Mouse (Mus musculus) telencephalon, adult 2 months (tissue): ENCODE data around the gene Rab34.

ENCODE experiments used
- DNase-seq: peaks from one replicate; pipeline ENCODE4 v3.0.0-alpha.2; 2011; ENCODE audit warnings: low read depth, low spot score

The Rab34 gene

DNA sequence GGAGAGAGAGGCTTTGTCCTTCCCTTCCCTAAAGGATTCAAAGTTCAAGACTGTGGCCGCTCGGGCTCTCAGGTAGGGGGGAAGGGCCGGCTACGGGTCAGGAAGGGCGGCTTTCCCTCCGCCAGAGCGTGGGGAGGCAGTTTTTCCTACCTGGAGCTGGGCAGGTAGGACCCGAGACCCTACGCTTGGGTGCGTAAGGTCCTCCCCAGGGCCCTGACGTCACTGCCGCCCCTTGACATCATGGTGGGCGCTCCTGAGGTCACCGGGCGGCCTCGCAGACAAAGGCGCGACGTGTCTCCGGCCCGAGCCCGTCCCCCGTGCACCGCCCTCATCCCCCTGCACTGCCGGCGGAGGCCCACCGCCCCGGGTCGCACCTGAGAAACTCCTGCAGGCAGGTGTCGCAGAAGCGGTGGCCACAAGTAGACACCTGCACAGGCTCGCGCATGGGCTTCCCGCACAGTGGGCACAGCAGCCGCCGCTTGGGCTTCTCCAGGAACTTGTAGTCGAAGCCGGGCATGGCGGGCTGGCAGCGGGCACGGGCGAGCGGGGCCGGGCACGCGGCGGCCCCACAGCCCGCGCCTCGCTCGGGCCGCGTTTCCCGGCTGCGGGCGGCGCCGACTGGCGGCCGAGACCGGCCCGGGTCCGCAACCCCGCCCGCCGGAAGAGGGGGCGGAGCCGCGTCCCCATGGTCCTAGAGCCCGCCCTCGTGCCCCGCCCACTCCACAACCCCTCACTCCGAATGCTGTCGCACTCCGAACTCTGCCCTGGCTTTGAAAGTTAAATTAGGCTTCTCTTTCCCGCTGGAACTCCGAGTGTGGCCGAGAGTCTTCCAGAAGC, 23.1 kb upstream of the Rab34 start, which contains the start of gene Traf4:
Gene Traf4 (minus strand): TSS at position 666 of the 837 bp plus-strand sequence.
- DNase-seq, result no peak

DNA sequence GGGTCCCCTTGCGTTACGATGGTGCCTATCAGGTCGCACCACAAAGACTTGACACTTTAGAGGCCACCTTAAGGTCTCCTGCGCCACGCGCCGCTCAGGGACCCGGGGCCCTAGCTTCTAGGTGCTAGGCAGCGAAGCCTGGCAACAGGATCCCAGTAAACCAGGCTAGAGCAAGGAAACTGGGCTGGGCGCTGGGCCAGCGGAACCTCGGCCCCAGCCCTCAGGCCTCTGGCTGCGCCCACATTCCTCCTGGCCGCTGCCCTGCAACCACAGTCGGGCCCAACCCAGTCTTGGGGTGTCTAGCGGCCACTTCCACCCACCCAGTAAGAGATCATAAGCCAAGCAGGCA, 22.5 kb upstream of the Rab34 start:
- DNase-seq, result no peak

DNA sequence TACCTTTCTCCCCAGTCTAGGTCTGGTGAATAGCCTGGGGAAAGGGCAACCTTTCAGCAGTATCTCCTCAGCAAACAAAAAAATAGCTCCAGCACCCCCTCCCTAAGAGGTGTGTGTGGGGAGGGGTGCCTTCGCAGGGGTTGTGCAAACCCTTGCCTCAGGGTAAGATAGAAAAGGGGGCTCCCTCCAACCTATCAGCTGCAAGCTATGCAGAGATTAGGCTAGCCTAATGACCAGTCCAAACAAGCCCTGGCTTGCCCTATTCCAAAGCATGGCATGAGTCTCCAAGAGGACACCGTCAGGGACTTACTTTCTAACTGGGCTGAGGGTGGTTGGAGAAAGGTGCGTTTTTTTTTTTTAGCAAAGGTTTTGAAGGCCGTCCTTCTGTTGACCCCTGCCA, 22.1 kb upstream of the Rab34 start:
- DNase-seq, result no peak

DNA sequence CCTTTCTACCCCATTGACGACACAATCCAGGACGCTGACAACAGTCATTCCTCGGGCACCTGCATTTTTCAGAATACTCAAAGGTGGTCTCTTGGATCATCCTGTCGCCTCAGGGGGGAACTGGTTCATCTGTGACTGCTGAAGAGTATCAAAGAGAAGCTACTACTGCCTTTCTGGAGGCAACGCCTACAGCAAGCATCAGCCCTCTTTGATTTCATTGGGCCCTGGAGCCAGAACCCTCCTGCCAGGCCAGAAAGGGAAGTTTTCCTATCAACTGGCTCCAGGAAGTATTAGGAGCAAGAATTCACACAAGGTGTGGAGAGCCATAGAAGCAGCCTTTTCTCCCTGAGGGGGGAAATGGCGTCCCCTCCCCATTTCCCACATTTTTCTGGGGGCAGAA, 21.6 kb upstream of the Rab34 start:
- DNase-seq, result no peak

DNA sequence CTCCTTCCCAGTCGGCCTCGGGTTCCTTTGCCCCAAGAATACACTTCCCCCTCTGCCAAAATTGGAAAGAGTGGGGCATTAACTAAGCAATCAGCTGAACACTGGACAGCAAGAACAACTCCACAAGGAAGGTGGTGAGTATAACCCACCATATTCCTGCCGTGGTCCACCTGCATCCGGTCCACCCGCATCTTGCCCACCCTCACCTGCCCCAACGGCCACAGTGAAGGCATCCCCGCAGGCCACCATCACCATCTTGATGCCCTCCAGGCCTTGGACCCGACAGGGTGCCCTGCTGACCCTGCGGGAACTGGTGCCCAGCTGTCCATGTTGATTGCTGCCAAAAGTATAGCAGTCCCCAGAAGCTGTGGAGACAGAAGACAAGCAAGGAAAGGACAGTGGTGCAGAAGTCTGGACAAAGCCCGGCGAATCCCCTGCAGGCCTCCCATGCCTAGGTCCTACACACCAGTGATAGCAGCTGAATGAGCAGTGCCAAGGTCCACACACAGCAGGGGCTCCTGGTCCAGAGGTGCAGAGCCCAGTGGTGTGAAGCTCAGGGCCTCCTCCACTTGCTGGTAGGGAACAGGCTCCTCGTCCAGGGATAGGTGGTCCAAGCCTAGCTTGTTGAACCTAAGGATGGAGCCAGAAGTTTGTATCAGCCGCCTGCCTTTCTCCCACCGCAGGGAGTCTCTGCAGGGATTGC, 20.8 kb upstream of the Rab34 start:
- no peak for DNase-seq

DNA sequence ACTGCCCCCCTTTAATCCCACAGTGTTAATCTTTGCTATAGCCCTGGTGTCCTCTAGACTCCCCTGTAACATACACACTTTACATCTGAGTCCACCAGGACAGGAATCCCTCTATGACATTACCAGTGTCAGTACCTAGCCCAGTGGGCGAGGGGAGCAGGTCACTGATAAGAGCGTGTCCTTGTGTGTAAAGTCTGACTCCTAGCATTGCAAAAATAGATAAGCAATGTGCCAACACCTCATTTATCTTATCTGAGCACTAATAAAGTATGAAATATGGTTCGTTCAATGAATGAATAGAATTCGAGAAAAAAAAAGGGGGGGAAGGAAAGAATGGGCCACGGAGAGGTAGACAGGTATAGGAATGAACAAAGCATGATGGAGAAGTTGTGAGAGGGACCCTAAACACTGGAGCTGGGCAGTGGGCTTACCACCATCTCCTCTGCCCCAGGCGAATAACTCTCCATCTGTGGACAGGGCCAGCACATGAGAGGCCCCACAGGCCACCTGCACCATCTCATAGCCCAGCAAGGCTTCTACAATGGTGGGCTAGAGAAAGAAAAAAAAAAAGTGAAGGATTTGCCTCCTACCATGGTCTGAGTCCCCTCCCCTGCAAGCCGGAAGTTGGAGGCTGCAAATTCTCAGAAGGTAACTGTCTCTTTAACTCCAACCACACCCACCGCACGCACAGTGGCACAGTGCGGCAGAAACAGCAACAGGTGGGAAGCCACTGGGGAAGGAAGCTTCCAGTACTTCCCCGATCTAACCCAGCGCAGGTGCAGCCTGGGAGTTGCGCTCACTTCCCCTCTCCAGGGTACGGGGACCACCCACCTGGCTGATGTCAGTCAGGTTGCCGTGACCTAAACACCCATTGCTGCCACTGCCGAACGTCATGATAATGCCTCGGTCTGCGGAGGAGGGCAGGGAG, 19.4 kb upstream of the Rab34 start:
- DNase-seq, result no peak

DNA sequence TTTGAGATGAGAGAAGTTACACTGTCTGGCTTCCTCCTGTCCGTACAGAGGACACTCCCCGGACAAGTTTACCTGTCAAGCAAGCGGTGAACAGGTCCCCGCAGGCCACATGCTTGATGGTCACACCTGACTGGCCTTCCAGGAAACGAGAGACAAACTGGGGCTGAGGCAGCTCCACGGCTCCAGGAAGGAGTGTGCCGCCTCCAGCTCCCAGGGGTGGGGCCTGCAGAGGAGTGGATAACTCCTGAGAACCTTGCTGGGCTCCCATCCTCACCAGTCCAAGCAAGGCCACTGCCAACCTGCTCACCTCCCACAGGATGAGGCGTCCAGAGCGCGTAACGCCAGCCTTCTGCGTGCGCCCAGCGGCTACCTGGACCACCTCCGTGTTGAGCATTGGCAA, 17.9 kb upstream of the Rab34 start:
- no peak for DNase-seq

DNA sequence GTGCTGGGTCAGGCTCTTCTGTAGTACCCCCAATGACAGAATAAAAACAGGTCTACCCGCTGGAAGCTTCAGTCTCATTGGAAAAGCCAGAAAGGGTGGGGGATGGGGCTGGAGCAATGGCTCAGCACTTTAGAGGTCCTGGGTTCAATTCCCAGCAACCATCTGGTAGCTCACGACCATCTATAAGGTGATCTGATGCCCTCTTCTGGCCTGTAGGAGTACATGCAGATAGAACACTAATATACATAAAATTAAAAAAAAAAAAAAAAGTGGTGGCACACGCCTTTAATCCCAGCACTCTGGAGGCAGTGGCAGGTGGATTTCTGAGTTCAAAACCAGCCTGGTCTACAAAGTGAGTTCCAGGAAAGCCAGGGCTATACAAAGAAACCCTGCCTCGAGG, 16.9 kb upstream of the Rab34 start:
- DNase-seq, result no peak

DNA sequence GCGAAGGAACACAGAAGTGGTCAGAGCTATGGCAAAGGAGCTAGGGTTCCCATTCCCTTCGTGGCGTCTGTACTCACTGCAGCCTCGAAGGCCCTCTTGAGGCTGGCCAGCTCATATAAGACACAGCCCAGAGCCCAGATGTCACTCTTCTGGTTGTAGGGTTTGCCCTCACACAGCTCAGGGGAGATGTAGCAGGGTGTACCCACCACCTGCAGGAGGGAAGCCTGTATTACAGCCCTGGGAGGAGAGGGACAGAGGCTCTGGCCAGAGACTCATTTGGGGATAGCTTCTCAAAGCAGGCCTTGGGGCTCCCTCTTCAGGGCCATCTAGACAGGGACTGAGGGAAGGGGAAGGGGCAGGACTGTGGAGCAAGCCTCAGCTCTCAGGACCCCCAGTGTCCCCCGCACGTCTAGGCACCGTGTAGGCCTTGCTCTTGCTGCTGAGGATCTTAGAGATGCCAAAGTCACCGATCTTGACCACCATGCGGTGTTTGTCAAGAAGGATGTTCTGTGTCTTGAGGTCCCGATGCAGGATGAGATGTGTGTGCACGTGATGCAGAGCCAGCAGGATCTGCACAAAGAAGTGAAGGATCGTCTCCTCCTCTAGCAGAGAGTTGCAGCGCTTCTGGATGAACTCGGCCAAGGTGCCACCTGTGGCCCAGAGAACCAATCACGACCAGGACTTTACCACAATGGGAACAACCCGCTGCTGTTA, 16.0 kb upstream of the Rab34 start:
- DNase-seq, result no peak

DNA sequence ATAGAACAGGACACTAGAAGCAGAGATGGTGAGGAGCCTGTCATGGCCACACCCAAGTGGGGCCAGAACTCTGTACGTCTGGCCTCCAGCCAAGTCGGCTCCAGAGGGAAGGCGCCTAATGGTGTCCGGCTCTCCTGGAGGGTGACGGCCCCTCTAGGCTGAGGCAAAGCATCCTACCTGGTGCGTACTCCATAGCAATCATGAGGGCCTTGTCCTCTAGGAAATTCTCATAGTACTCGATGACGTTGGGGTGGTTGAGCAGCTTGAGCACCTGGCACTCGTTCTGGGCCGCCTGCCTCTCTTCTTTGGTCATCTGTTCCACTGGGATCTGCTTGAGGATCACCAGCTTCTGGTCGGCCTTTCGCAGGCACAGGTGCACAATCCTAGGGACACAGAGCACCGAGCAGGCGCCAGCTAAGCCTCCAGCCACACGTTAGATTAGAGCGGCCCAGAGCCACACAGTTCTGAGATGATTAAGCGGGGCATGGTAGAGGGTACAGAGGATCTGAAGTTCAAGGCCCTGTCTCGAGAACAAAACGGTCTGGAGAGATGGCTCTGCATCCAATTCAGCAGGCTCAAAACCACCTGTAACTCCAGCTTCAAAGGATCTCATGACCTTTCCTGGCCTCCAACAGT, 15.4 kb upstream of the Rab34 start:
- no peak for DNase-seq

DNA sequence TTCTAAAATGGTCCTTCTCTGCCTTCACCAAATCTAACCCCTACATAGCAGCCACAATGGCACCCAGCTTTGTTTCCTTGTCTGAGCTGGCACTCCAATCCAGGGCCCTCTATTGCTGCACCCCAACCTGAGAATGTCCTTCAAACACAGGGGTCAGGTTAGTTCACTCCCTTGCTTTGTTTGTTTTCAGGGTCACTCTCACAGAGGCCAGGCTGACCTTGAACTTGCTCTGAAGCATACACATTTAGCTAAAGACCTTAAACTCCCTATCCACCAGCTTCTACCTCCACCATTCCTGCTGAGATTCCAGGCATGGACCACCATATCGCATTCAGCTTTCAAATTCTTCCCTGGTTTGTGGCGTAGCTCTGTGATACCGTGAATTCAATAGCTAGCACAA, 13.7 kb upstream of the Rab34 start:
- no peak for DNase-seq

DNA sequence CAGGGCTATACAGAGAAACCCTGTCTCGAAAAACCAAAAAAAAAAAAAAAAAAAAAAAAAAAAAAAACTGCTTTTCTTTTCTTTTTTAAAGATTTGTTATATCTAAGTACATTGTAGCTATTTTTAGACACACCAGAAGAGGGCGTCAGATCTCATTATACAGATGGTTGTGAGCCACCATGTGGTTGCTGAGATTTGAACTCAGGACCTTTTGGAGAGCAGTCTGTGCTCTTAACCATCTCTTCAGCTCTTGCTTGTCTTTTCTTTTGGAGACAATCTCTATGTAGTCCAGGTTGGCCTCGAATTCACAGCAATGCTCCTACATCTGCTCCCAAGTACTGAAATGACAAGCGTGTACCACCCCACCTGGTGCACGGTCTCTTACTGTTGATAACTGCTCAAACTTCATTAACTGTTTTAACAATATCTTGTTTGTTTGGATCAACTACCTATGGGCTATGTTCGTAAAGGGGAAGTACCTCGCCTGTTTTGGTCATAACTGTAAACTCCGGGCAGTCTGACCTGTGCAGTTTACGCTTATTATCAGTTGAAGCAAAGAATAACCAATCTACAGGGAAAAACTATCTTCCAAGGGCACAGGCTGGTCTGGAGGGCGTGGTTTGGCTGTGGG, 12.3 kb upstream of the Rab34 start:
- DNase-seq, result no peak

DNA sequence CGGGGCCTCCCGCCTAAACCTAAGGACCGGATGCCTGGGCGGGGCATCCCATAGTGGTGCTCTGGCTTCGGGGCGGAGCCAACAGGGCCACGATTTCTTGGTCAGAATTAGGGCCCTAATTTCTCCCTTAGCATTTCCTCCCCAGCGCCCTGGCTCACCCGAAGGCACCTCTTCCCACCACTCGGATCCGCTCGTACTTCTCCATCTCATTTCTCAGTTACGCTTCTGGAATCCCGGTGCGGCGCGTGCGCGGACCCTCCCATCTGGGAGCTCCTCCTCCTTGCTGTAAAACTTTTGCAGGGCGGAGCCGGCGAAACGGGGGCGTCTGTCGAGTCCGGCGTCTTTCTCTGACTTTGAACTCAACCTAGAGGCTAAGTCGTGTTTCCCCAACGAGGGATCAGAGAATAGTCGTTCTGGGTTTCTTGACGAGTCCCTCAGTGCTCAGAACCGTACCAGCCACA, 11.8 kb upstream of the Rab34 start, which contains the start of the genes Nek8 and Tlcd1:
Gene Nek8 (minus strand): TSS at position 274 of the 461 bp plus-strand sequence.
Gene Tlcd1 (plus strand): TSS at position 310 of the 461 bp plus-strand sequence.
- no peak for DNase-seq

DNA sequence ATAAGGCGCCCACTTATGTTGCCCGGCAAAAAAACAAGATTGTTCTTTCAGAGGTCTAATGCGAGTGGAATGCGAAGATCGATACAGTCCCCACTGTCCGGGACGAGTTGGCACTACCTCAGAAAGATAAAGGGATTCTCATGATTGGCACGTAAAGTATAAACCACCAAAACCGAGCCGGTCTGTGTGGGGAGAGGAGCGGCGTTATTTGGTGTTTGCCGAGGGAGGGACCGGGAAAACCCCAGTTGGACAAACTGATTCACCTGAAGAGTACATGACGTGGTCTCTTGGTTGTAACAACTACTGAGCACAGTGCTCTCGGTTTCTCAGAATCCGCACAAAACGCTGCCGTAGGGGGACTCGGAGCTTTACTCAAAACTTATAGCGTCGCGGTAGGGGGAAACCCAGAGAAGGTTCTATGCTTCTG, 11.3 kb upstream of the Rab34 start:
- DNase-seq, result no peak

DNA sequence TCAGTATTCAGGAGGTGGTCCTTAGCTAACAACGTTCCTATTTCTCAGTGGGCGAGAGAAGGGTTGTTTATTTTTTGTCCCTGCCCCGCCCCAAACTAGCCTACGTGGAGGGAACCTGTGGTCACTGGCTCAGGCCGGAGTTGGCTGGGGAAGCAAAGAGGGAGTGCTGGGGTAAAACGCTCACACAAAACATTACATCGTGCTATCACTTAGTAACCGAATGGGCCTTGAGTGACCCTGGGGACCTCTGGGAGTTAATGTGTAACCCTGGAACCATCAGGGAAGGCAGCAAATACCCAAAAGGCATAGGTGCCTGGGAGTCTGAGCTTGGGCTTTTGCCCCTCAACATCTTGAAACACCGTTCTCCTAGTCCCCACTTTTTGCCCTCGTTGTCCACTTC, 10.8 kb upstream of the Rab34 start:
- no peak for DNase-seq

DNA sequence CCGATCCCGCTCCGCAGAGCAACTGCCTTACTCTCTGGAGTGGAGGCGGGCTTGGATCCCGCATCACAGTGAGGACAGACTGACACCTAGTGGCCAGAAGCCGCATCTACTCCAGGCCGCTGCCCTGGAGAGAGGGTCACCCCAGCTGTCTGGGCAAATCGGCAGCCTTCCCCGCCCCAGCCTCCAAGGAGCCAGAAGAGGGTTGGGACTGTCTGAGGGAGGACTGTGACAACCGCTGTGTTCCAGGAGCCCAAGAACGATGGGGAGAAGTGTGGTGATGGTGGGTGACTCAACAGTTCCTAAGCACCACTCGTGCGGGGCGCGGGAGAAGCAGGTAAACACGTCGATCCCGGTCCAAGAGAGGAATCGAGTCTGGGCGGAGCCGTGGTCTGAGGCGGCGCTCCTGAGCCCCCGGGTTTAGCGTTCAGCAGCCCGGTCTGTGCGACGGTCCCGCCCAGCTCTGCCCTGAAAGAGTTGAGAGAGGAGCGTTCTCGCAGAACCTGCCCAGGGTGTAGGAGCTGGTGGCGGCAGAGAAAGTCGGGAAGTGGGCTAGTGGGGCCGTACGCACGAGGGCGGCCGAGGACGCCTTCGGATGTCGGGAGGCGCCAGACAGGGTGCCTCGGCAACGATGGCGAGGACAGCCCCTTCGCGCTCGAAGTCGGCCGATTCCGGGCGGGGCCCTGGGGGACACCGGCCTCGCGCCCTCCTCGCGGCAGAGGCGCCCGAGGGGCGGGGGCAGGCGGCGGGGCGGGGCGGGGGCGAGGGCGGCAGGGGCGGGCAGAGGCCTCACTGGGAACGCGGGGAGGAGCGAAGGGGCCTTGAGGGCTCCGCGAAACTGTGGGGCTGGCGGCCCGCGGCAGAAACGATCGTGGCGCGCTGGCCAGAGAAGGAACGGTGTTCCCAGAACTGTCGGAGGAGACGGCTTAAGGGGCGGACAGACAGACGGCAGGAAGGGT, 10.0 kb upstream of the Rab34 start:
- no peak for DNase-seq

DNA sequence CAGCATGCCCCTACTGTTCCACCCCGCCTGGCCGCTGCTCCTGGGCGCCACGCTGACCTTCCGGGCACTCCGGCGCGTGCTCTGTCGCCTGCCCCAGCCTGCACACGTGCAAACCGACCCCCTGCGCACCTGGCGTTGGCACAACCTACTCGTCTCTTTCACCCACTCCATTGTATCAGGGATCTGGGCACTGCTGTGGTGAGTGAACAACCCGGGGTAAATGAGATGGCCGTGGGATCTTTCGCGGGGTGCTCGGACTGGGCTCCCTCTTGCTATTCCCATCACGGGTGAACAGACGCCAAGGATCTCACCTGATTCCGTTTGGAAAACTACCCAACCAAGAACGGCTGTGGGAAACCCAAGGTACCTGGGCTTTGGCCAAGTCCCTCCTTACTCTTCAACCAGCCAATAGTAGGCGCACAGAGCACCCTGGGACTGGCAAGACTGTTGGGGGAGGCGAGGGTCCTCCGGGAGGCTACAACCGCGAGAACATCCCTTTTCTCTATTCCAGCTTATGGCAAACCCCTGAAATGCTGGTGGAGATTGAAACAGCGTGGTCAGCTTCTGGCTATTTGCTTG, 9.3 kb upstream of the Rab34 start:
- DNase-seq, result no peak

DNA sequence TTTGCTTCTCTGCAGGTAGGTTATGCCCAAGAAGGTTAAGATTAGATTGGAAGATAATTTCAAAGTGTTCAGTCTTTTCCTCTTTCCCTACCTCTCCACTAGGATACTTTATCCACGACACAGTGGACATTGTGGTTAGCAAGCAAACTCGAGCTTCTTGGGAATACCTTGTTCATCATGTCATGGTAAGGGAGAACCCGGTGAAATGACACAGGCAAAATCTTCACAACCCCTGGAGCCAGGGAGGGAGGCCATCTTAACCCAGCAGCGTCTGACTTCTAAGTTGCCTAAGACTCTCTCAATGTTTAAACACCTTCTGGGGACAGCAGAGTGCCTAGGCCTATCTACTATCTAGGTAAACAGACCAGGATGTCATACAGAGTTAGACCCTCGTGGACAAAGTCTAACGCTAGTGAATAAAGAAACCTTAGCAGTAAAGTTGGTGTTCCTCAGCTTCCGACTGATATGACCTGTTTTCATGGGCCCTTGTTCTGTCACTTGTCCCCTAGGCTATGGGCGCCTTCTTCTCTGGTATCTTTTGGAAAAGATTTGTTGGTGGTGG, 8.7 kb upstream of the Rab34 start:
- no peak for DNase-seq
